Mouse (Mus musculus) testis, adult 2 months (tissue): ENCODE results near the gene Tec.

Experiments
- CTCF ChIP-seq: fragments of 200-500 bp; IDR thresholded peaks from 2 replicates; pipeline ENCODE4 v1.5.1; 2012; ENCODE audit warnings: low read depth, mild to moderate bottlenecking, inconsistent platforms, low read length, moderate library complexity; ENCODE audit not compliant: control insufficient read depth, insufficient read depth, insufficient replicate concordance
- POLR2A ChIP-seq: fragments of 200-500 bp; IDR thresholded peaks from 2 replicates; pipeline ENCODE4 v1.6.1; 2012; ENCODE audit warnings: low read depth, mild to moderate bottlenecking, inconsistent platforms, low read length, moderate library complexity; ENCODE audit not compliant: control insufficient read depth

DNA sequence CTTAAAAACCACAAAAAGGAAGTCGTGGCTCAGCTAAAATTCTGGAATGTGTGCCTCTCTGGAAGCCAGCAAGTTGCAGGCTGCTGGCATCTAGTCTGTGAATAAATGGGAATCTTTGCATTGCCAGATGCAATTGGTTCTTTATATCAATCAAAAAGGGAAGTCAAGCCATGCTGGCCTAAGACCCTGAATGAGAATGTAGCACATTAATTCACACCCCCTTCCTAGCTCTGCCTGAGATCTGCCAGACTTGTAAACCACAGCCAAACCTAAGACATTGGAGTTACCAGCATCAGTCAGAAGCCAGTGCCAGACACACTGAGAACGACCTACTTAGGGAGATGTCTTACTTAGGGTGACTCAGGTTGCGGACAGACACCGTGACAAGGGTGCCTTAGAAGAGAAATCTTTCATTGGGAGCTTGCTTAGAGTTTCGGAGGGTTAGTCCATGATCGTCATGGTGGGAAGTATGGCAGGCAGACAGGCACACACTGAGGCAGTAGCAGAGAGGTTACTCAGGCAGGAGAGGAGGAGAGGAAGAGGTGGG lies 19.3 kb downstream of the Tec start:
- no peak for TF ChIP-seq CTCF
- no peak for TF ChIP-seq POLR2A
